Mouse (Mus musculus): ENCODE results near the gene 2510009E07Rik.

The 2510009E07Rik gene

DNA sequence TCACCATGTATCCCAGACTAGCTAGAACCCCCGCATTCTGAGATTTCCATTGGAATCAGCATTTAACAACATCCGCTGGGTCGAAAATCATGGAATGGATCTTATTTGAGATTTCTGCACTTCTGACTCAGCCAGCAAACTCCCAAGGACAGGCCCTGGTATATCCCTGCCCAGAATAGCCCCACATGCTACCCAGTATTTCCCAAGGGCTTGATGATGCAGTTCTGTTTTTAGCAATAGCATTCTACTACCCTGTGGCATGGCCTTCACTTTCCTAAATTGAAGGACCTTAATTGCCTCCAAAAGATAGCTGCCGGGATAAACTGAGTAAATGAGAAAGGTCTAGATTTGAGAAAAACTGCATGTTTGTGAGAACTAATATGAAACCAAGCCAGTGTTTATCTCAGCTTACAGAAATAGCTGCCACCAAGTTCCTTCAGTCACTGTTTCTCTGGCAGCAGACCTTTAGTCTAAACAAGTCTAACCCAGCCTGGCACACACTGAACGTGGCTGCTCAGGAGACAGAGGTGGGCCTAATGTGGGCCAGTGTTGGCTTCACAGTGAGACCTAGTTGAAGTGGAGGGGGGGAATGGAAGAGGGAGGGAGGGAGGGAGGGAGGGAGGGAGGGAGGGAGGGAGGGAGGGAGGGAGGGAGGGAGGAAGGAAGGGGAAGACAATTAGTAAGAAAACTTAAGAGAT lies 58.2 kb downstream of the 2510009E07Rik start:
- no peak for DNase-seq (ENCODE audit: low spot score in 2 of 2)

DNA sequence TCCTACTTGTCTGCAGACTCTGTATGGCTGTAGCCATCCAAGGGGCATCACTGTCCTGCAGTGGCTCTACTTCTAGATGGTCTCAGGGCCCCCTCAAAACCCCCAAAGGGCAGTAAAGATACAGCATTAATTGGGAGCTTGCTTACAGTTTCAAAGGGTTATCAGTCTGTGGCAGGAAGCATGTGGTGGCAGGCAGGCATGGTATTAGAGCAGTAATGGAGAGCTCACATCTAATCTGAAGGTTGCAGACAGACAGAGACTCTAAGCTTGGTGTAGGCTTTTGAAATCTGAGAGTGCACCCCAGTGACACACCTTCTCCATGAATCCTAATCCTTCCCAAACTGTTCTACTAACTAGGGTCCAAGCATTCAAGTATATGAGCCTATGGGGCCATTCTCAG lies 60.0 kb downstream of the 2510009E07Rik start:
- no peak for DNase-seq (ENCODE audit: low spot score in 2 of 2)

DNA sequence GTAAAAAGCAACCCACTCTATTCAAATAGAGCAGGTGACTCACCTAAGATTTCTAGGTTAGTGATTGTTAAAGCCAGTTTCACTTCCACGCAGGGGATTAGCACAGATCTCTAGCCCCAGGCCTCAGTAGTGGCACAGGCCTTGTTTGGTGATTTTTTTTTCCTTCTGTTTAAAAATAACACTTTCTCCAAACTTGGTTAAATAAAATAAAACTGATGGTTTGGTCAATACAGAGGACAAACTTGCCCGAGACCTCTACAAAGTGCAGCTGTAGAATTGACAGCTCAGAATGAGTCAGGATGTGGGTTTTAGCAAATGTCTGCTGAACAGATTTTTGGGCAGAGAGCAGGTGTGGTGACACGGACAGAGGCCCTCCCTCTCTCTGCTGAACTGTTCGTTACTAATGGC lies 62.6 kb downstream of the 2510009E07Rik start:
- no peak for DNase-seq (ENCODE audit: low spot score in 2 of 2)

DNA sequence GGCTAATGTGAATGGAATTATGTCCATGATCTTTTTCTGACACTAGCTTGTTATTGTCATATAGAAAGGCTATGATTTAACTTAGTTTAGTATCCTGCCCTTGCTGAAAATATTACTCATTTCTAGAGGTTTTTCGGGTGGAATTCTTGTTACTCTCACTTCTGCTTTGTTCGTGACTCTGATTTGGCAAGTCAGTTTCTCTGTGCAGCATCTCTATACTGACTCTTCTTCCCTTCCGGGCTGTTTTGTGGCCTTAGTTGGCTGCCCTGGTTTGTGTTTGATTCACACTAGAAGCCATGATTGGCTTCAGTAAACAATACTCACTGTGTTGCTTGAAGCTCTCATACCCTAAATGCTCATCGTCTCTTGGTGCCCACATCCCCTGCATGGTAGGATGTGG lies 63.9 kb downstream of the 2510009E07Rik start:
- no peak for DNase-seq (ENCODE audit: low spot score in 2 of 2)

DNA sequence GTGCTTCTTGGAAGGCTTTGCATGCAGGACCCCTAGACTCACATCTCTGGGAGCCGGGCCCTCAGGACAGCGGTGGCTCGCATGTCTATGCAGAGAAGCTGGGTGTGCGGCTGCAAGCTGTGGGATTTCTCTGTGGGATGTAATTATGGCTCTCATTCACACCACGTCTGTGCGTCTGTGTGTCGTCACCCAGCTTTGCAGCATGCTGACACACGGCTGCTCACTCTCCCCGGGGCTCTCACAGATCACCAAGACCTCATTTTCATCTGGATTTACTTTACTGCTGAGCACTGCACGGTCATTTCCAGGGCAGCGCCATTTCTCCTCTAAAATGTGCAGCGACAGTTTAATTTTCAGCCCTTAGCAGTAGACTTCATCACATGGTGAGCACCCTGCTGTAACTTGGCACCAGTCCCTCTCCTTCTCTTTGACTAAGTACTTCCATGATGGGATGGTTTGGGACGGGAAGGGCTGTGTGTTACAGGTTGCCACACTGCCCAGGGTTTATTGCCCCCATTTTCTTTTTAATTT lies 66.3 kb downstream of the 2510009E07Rik start:
- no peak for DNase-seq (ENCODE audit: low spot score in 2 of 2)

DNA sequence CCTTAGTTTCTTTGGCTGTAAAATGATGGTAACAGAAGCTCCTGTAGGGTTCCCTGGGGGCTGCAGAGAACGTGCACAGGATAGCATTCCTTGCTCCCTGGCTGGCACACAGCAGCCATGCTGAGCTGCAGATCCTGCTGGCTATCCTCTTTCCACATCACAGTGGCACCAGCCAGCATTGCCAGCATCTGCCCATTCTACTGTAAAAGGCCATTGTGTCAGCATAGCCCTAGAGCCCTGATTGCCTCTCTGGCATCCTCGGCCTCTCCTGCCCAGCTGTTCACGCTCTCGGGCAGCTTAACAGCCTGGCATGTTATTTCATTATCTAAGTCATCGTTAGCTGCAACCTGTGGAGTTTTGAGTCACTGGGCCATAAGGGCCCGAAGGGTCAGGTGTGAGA lies 67.2 kb downstream of the 2510009E07Rik start:
- DNase-seq (ENCODE audit: low spot score in 2 of 2): no peak

DNA sequence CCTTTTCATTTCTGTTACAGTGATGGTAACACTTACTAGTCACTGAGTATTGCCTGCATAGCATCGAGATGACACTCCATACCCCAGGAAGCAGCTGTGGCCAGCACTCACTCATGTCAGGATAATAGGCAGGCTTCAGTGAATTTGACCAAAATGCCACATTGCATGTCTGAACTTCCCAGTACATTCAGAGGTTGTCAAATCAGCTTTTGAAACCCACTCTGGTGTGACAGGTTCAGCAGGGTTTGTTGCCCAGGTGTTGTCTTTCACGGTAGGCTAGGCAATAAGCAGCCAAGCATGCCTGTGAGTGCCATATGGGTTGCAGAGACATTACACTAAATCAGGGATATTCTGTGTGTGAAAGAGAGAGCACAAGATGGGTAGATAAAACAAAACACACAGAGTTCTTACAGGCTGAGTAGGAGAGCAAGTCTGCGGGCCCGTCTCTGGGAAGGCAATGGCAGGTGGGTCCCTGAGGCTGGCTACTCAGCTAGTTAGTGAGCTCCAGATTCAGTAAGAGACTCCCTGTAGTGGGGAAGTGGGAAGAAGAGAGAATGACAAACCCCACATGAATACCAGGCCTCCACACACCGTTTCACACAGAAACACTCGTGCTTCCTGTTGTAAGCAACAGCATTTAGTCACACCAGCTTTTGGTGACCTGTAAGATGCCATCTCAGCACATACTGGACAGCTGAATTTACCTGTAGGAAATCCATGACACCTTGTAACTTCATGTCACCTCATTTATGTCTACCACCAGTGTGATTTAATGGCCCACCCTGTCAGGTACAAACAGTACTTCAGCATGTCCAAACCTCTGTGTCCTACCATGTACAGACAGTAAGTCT lies 68.5 kb downstream of the 2510009E07Rik start:
- no peak for DNase-seq (ENCODE audit: low spot score in 2 of 2)

DNA sequence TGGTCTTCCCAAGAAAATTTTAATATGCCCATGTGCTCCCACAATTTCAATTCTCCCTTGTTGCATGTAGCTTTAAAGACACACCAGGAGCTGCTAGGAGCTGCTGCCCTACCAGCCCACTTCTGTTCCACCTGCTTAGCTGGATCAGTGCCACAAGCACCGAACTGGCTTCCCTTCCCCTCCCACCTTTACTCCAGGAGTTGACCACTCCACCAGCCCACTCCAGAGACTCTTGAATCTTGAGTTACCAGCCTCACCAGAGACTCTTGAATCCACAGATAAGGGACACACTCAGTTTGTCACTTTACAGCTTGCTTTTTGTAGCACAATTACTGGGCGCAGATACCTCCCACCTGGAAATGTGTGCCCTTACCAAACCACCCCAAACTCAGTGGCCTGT lies 73.8 kb downstream of the 2510009E07Rik start:
- DNase-seq (ENCODE audit: low spot score in 2 of 2): no peak

DNA sequence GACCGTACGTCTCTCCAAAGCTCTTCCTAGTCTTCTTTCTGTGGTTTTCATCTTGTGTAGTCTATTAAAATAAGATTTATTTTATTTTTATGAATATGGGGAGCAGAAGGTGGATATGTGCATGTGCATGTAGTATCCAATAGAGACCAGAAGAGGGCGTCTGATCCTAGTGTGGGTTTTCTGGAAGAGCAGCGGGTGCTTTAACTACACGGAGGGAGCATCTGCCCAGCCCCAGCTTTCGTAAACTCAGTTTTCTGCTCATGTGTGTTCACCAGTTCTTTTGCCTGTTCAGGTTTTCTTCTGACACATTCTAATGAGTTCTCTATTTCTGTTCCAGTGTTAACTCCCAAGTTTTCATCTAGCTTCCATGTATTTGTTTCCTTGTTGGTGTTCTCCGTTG lies 78.7 kb downstream of the 2510009E07Rik start:
- peak in 1 of 2 experiments; percentile 29 for DNase-seq (ENCODE audit: low spot score in 2 of 2)

DNA sequence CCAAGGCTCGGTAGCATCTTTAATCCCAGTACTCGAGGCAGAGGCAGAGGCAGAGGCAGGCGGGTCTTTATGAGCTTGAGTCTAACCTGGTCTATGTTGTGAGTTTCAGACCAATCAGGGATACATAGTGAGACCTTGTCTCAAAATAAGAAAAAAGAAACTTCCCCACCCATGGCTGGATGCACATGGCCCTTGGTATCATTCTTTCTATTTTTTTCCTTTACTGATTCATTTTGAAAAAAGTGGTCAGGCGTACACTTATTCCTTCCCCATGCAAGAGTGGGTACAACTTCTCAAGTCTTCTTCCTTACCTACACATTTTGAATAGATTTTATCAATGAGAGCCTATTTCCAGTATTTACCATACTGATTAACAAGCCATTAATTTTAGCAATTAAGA lies 84.0 kb downstream of the 2510009E07Rik start:
- DNase-seq (ENCODE audit: low spot score in 2 of 2): no peak

DNA sequence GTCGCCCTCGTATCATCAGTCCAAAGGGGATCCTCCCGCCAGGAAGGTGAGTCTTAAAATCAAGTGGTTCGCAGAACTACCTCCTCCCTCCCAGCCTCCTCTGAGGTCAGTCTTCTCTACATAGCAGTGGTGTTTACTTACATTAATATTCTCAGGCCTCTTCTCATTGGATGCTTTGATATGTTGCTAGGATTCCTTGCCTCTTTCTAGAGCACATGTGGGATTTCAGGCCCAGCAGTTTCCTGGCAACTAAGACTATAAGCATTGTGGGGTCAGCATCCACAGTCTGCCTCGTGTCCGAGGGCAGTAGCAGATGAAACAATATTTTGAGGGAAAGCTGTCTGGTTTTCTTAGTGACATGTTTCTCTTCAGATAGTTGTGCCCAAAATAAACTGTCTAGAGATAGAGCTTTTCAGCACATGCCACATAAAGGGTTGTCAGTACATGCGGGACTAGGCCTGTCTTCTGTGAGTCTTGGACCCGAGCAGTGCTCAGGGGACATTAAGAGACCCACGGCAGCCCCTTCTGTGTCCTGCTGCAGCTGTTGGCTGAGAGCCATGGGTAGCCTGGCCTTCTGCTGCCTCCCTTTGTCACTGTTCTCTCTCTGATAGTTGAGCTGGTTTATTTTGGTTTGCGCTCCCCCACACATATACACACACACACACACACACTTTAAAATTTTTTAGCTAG lies 86.1 kb downstream of the 2510009E07Rik start:
- DNase-seq (ENCODE audit: low spot score in 2 of 2): no peak

DNA sequence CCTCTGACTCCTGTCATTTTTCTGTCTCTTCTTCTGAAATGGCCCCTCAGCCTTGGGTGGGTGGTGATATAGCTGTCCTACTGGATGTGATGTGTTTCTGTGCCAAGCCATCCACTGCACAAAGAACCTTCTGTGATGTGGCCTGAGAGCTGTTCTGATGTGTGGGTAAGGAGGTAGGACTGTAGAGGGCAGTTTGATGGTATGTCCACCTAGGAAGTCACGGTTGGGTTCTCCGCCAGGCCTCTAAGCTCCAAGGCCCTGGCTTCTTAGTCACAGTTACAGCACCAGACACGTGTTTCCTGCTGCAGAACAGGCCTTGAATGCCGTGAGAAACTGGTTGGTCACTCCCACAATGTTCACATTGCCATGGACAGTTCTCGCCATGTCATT lies 86.8 kb downstream of the 2510009E07Rik start:
- DNase-seq (ENCODE audit: low spot score in 2 of 2): no peak

DNA sequence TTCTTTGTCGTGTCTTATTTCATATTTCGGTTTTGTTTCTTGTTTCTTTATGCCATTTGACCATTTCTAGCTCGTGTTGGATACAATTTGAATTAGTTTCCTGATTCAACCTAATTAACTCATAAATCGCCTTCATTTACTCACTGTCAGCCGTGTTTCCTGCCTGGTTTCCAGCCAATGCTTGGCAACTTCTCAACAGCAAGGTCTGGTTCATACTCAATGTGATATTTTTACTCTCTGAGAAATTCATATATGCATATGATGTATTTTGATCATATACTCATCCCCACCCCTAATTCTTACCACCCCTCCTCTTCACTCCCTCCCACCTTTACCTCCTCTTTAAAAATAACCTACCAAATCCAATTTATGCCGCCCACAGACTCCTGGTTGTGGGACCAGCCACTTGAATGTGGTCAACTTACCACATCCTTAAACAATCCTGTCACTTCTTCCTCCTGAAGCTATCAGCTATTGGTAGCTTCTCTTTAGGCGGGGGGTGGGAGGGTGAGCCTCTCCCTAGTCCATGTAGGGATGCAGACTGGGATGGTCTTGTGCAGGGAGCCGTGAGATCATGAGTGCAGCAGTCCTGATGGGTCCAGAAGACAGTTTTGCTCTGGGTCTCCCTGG lies 87.3 kb downstream of the 2510009E07Rik start:
- no peak for DNase-seq (ENCODE audit: low spot score in 2 of 2)

DNA sequence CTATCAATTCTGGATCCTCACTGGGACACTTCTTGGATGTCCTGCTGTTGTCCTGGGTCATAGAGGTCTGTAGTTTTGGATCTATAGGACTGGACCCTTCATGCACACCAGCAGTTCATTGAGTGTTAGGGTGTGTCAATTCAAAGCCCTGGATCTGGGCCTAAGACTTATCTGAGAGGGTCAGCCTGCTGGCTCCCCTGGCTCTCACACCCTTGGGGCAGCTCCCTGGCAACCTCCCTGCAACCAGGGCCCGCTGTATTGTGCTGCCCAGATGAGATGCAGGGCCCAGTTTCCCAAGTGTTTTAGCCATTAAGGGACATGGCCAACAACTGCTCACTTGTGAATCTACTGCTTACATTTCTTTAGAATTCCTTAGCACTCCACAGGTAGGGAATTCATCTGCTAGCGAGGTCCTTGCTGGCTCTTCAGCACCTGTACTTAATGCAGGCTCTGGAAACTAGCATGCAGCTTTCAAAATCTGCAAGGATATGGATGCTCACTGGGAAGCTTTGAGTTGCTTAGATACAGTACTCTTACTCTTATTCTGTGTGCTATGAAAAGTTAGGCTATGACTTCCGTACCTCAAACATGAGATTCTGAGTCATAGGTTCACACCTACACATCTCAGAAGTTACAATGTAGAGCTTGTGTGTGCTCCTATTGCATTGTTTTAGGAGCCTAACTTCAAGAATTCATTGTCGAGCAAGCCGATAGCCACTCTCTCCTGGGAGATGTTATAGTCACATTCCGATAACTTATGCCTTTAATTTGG lies 88.0 kb downstream of the 2510009E07Rik start:
- no peak for DNase-seq (ENCODE audit: low spot score in 2 of 2)

DNA sequence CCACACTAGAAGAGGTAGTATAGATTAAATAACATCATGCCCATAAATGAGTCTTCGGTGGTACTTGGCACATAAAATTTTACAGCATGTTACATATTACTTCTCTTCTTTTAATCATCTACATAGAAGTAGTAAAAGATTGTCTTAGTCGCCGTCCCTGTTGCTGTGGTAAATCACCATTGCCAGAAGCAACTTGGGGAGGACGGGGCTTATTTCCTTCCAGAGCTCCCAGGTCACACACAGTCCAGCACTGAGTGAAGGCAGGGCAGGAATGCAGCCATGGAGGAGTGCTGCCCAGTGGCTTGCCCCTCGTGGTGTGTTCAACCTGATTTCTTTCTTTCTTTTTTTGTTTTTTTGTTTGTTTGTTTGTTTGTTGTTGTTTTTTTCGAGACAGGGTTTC lies 90.1 kb downstream of the 2510009E07Rik start:
- no peak for DNase-seq (ENCODE audit: low spot score in 2 of 2)

Data from spleen, postnatal 10 days (tissue).